ENCODE assay signal across 8 mouse cellular contexts in genomic region chr6:145441416-145442110, GRCm38 (mm10).
DNase-seq lines count a peak whose midpoint lies in the region; ATAC-seq lines count a peak whose summit lies in the region.
"Had no signal": no experiment of that assay in that cellular context is flagged by ENCODE, and none has a peak within 500 bp of the region (broad histone marks: within the 10 kb centered on the region; RNA-seq: fewer than 3 reads in every experiment).

No protein-coding gene starts in this region.

- DNase-seq in 3T3-L1 (ENCODE audit: low read depth, low spot score) (peak; percentile 68), MN1 (ENCODE audit: low spot score) (peak; percentile 53)
- DNase-seq in cerebellum, postnatal 36 days: peak; percentile 52 to 57
- peak; percentile 41 to 44 for DNase-seq in heart, adult 9 months (ENCODE audit: low spot score in 2 of 2)
- DNase-seq in thymus, postnatal 14 days: no peak
- DNase-seq: liver, embryonic 13.5 days had no signal

- no peaks in the 10 kb centered on the region for H3K27me3 ChIP-seq in kidney, embryonic 15.5 days
- H3K27me3 ChIP-seq: liver, embryonic 13.5 days had no signal

- no peak overlapping the region for H3K4me2 ChIP-seq in kidney, embryonic 15.5 days
- H3K4me2 ChIP-seq: liver, embryonic 13.5 days had no signal

- no peaks in the 10 kb centered on the region for H3K9me3 ChIP-seq in kidney, embryonic 15.5 days (replicated peaks)
- H3K9me3 ChIP-seq: liver, embryonic 13.5 days had no signal

- WGBS in kidney, embryonic 15.5 days: 57% methylated on average over 18 of the region's 18 CpGs

- H3K9ac ChIP-seq in kidney, embryonic 15.5 days: no peak overlapping the region
- H3K9ac ChIP-seq: liver, embryonic 13.5 days had no signal

- peak; percentile 59; the same call in 1 of the 2 replicates for ATAC-seq in kidney, embryonic 15.5 days (replicated peaks; ENCODE audit: low FRiP score)
- peak; percentile 49 for ATAC-seq in megakaryocyte progenitor cell, adult 5-6 weeks (replicated peaks; ENCODE audit: poor library complexity)

- peak overlapping the region; percentile 59 for H3K27ac ChIP-seq in kidney, embryonic 15.5 days
- H3K27ac ChIP-seq: liver, embryonic 13.5 days had no signal

- no peaks in the 10 kb centered on the region for H3K36me3 ChIP-seq in kidney, embryonic 15.5 days
- H3K36me3 ChIP-seq: liver, embryonic 13.5 days had no signal

- no peak overlapping the region for H3K4me3 ChIP-seq in kidney, embryonic 15.5 days (replicated peaks)
- H3K4me3 ChIP-seq: liver, embryonic 13.5 days had no signal

- H3K4me1 ChIP-seq in kidney, embryonic 15.5 days: peaks cover 27% of the 10 kb centered on the region
- H3K4me1 ChIP-seq: liver, embryonic 13.5 days had no signal
